Mouse (Mus musculus) erythroblast, embryonic 14.5 days (primary cell): Measurements from ENCODE around the gene Vax1. TPM values are rescaled to one million over a fixed set of nuclear protein-coding genes. Genes with fewer than 3 reads are reported as not detected.

ENCODE experiments used
- H3K27me3 ChIP-seq: 2 replicates; pipeline ENCODE4 v1.6.1; 2012; ENCODE audit warnings: inconsistent platforms; ENCODE audit not compliant: control insufficient read depth
- H3K36me3 ChIP-seq: 2 replicates; pipeline ENCODE4 v1.6.1; 2012; ENCODE audit warnings: mild to moderate bottlenecking, inconsistent platforms; ENCODE audit not compliant: control insufficient read depth
- H3K4me1 ChIP-seq: 2 replicates; pipeline ENCODE4 v1.6.1; 2012; ENCODE audit warnings: inconsistent platforms; ENCODE audit not compliant: control insufficient read depth
- H3K4me3 ChIP-seq: replicated peaks from 2 replicates; pipeline ENCODE3; 2012; ENCODE audit warnings: moderate library complexity, mild to moderate bottlenecking, inconsistent platforms
- H3K9me3 ChIP-seq: 2 replicates; pipeline ENCODE4 v1.6.1; 2012; ENCODE audit warnings: low read length, inconsistent platforms, mixed read lengths; ENCODE audit not compliant: control insufficient read depth
- GATA1 ChIP-seq: IDR thresholded peaks from 2 replicates; pipeline ENCODE4 v1.6.1; 2012; ENCODE audit warnings: low read length, inconsistent platforms, mixed read lengths
- TAL1 ChIP-seq: IDR thresholded peaks from 3 replicates; pipeline ENCODE4 v1.6.1; 2012; ENCODE audit warnings: low read length, inconsistent platforms, mixed read lengths
- polyA plus RNA-seq: library from polyadenylated mRNA; stranded (reverse); fragments of >175 nt; gene quantifications from 2 replicates; pipeline ENCODE4 v1.2.3, GENCODE M21; 2012

Vax1 gene
- not detected in 2 replicates for polyA plus RNA-seq

- TF ChIP-seq GATA1 (no peak), TAL1 (no peak)
- Histone ChIP-seq H3K9me3 (no peaks in the 10 kb centered on the region; the same call in 1 of the 2 replicates), H3K4me3 (no peak within 1 kb of the TSS), H3K36me3 (no peaks in the 10 kb centered on the region), H3K4me1 (no peaks in the 10 kb centered on the region), H3K27me3 (peaks cover 95% of the 10 kb centered on the region)
These were observed at the start of gene Vax1 for GRCm38 (mm10) chr19:59169936-59170765. TSS of gene Vax1 (minus strand) at chr19:59170056.

GRCm38 (mm10) chr19:59218991-59219390, 49.1 kb upstream of the Vax1 start, which contains the start of gene Kcnk18:
TSS of gene Kcnk18 (plus strand) at chr19:59219214.
- no peaks in the 10 kb centered on the region for H3K27me3 ChIP-seq

GRCm38 (mm10) chr19:59216891-59217290, 47.0 kb upstream of the Vax1 start:
- Histone ChIP-seq H3K4me1 (no peaks in the 10 kb centered on the region), H3K9me3 (0 out of 2 replicates have a peak, but pooled peaks cover 2% of the 10 kb centered on the region), H3K36me3 (no peaks in the 10 kb centered on the region), H3K27me3 (no peaks in the 10 kb centered on the region), H3K4me3 (no peak overlapping the region)
- no peak for TF ChIP-seq GATA1
- no peak for TF ChIP-seq TAL1

More at GRCm38 (mm10) chr19:59218991-59219390, 49.1 kb upstream of the Vax1 start, which contains the start of gene Kcnk18:
- Histone ChIP-seq H3K4me3 (no peak within 1 kb of the TSS), H3K4me1 (no peaks in the 10 kb centered on the region), H3K36me3 (no peaks in the 10 kb centered on the region), H3K9me3 (0 out of 2 replicates have a peak, but pooled peaks cover 2% of the 10 kb centered on the region)
- no peak for TF ChIP-seq TAL1
- no peak for TF ChIP-seq GATA1

GRCm38 (mm10) chr19:59208986-59209385, 39.1 kb upstream of the Vax1 start:
- Histone ChIP-seq H3K4me3 (no peak overlapping the region), H3K4me1 (no peaks in the 10 kb centered on the region), H3K27me3 (no peaks in the 10 kb centered on the region), H3K36me3 (no peaks in the 10 kb centered on the region), H3K9me3 (no peaks in the 10 kb centered on the region)
- TF ChIP-seq TAL1 (no peak), GATA1 (no peak)

- Histone ChIP-seq H3K9me3 (no peaks in the 10 kb centered on the region), H3K4me3 (no peak overlapping the region), H3K4me1 (no peaks in the 10 kb centered on the region), H3K27me3 (no peaks in the 10 kb centered on the region), H3K36me3 (no peaks in the 10 kb centered on the region)
- TF ChIP-seq TAL1: no peak
These were observed 38.6 kb upstream of the Vax1 start for GRCm38 (mm10) chr19:59208475-59208874.

GRCm38 (mm10) chr19:59198161-59198560, 28.3 kb upstream of the Vax1 start:
- Histone ChIP-seq H3K36me3 (no peaks in the 10 kb centered on the region), H3K4me3 (no peak overlapping the region), H3K27me3 (peaks cover 50% of the 10 kb centered on the region), H3K9me3 (peaks cover 7% of the 10 kb centered on the region), H3K4me1 (no peaks in the 10 kb centered on the region)
- TF ChIP-seq GATA1: no peak
- TF ChIP-seq TAL1: no peak

- Histone ChIP-seq H3K9me3 (peaks cover 6% of the 10 kb centered on the region), H3K36me3 (no peaks in the 10 kb centered on the region), H3K4me3 (no peak overlapping the region), H3K4me1 (no peaks in the 10 kb centered on the region), H3K27me3 (peaks cover 69% of the 10 kb centered on the region)
- no peak for TF ChIP-seq TAL1
- TF ChIP-seq GATA1: no peak
These were observed 26.3 kb upstream of the Vax1 start for GRCm38 (mm10) chr19:59196111-59196666.

GRCm38 (mm10) chr19:59195181-59195770, 25.4 kb upstream of the Vax1 start:
- TF ChIP-seq TAL1 (no peak), GATA1 (no peak)
- Histone ChIP-seq H3K4me3 (no peak overlapping the region), H3K9me3 (peaks cover 6% of the 10 kb centered on the region), H3K36me3 (no peaks in the 10 kb centered on the region), H3K27me3 (peaks cover 78% of the 10 kb centered on the region), H3K4me1 (no peaks in the 10 kb centered on the region)
